Mouse (Mus musculus) neural tube, embryonic 11.5 days (tissue): ENCODE measurements around the gene Lbx2. TPM values are rescaled to one million over a fixed set of nuclear protein-coding genes. Genes with fewer than 3 reads are reported as not detected.

Experiments used
- ATAC-seq: fragments of 200-750 bp; cut with Nextera tagmentation; 2 replicates; pipeline ENCODE4 v1.8.0; 2017; ENCODE audit warnings: moderate number of reproducible peaks, mild to moderate bottlenecking, moderate TSS enrichment, moderate library complexity; ENCODE audit not compliant: insufficient read depth, low FRiP score, low TSS enrichment
- DNase-seq: peaks from one replicate; pipeline ENCODE4 v3.0.0-alpha.2; 2015; ENCODE audit warnings: low spot score
- H3K27ac ChIP-seq: fragments of 300-500 bp; sonication (generic); 2 replicates; pipeline ENCODE4 v1.5.1; 2014; ENCODE audit warnings: low read depth, mild to moderate bottlenecking, low read length
- H3K27me3 ChIP-seq: fragments of 300-500 bp; sonication (generic); 2 replicates; pipeline ENCODE4 v1.6.1; 2014; ENCODE audit warnings: mild to moderate bottlenecking, low read length, mixed read lengths; ENCODE audit not compliant: control insufficient read depth, insufficient read depth
- H3K36me3 ChIP-seq: fragments of 300-500 bp; sonication (generic); 2 replicates; pipeline ENCODE4 v1.6.1; 2014; ENCODE audit warnings: mild to moderate bottlenecking, low read length, moderate library complexity, mixed read lengths; ENCODE audit not compliant: control insufficient read depth, insufficient read depth
- H3K4me1 ChIP-seq: fragments of 300-500 bp; sonication (generic); 2 replicates; pipeline ENCODE4 v1.6.1; 2014; ENCODE audit warnings: low read length, mixed read lengths; ENCODE audit not compliant: control insufficient read depth, insufficient read depth
- H3K4me2 ChIP-seq: fragments of 300-500 bp; sonication (generic); 2 replicates; pipeline ENCODE4 v1.6.1; 2014; ENCODE audit warnings: low read depth, mild to moderate bottlenecking, moderate library complexity
- H3K4me3 ChIP-seq: fragments of 300-500 bp; sonication (generic); 2 replicates; pipeline ENCODE4 v1.5.1; 2014; ENCODE audit warnings: low read depth, low read length
- H3K9ac ChIP-seq: fragments of 300-500 bp; sonication (generic); 2 replicates; pipeline ENCODE4 v1.6.1; 2014; ENCODE audit warnings: mild to moderate bottlenecking, low read length
- H3K9me3 ChIP-seq: fragments of 300-500 bp; sonication (generic); 2 replicates; pipeline ENCODE4 v1.6.1; 2016; ENCODE audit warnings: low read length; ENCODE audit not compliant: control insufficient read depth
- WGBS: fragments of 180-500 bp; shearing (Covaris S2); extraction: QIAGEN DNeasy Blood & Tissue Kit; methylation state at CpG from one replicate; pipeline ENCODE4 v1.1.7; 2014; 5-methylcytosine and 5-hydroxymethylcytosine counted together
- polyA plus RNA-seq: library from polyadenylated mRNA; unstranded; fragments of >200 nt; fragmentation: Nextera tagmentation; extraction: Ambion mirVana; gene quantifications from 2 replicates; pipeline ENCODE4 v1.2.1, GENCODE M21; 2014

Gene Lbx2
- polyA plus RNA-seq, 1 experiment from 2014 or later = 2.7 TPM

GRCm38 (mm10) chr6:83118825-83119733 is 32.9 kb downstream of the Lbx2 start:
- Histone ChIP-seq H3K27ac (no peak overlapping the region), H3K9me3 (no peaks in the 10 kb centered on the region), H3K4me1 (peaks cover 33% of the 10 kb centered on the region), H3K4me2 (peak overlapping the region; percentile 77; the same call in 1 of the 2 replicates), H3K4me3 (no peak overlapping the region), H3K9ac (peak overlapping the region; percentile 14; the same call in 1 of the 2 replicates), H3K27me3 (no peaks in the 10 kb centered on the region), H3K36me3 (peaks cover 9% of the 10 kb centered on the region)
- no peak for ATAC-seq
- 87% methylated on average over 14 of the region's 14 CpGs for WGBS
- DNase-seq = no peak

- WGBS = 91% methylated on average over 7 of the region's 7 CpGs
- Histone ChIP-seq H3K4me3 (peak overlapping the region; percentile 81; the same call in 1 of the 2 replicates), H3K4me2 (peak overlapping the region; percentile 77), H3K4me1 (peaks cover 39% of the 10 kb centered on the region), H3K9ac (peak overlapping the region; percentile 14; the same call in 1 of the 2 replicates), H3K27ac (no peak overlapping the region), H3K9me3 (no peaks in the 10 kb centered on the region), H3K27me3 (no peaks in the 10 kb centered on the region), H3K36me3 (peaks cover 9% of the 10 kb centered on the region)
- ATAC-seq (no peak), DNase-seq (no peak)
Measured at GRCm38 (mm10) chr6:83119734-83120051, 33.5 kb downstream of the Lbx2 start.

GRCm38 (mm10) chr6:83120930-83121862 is 35.0 kb downstream of the Lbx2 start, which contains the start of gene Wbp1:
Wbp1 (minus strand) TSS chr6:83121559.
- Histone ChIP-seq H3K4me3 (peak within 1 kb of the TSS; percentile 81), H3K9ac (peak within 1 kb of the TSS; percentile 96), H3K27ac (peak within 1 kb of the TSS; percentile 99), H3K4me1 (peaks cover 36% of the 10 kb centered on the region), H3K9me3 (no peaks in the 10 kb centered on the region), H3K4me2 (peak within 1 kb of the TSS; percentile 93), H3K36me3 (peaks cover 9% of the 10 kb centered on the region), H3K27me3 (no peaks in the 10 kb centered on the region)
- WGBS = under 1% methylated on average over 37 of the region's 38 CpGs
- ATAC-seq (peak; percentile 96), DNase-seq (peak; percentile 95)

GRCm38 (mm10) chr6:83121863-83122710 is 35.9 kb downstream of the Lbx2 start:
- H3K36me3 ChIP-seq = peaks cover 9% of the 10 kb centered on the region
- ATAC-seq (no peak; the same call in 1 of the 2 replicates), DNase-seq (no peak)
- H3K4me3 ChIP-seq = peak overlapping the region; percentile 81
- peak overlapping the region; percentile 93 for H3K4me2 ChIP-seq
- H3K27ac ChIP-seq = peak overlapping the region; percentile 99
- H3K27me3 ChIP-seq = no peaks in the 10 kb centered on the region
- no peaks in the 10 kb centered on the region for H3K9me3 ChIP-seq
- peak overlapping the region; percentile 96 for H3K9ac ChIP-seq
- H3K4me1 ChIP-seq = peaks cover 28% of the 10 kb centered on the region
- WGBS = 1% methylated on average over 51 of the region's 52 CpGs

GRCm38 (mm10) chr6:83122961-83123360 is 36.8 kb downstream of the Lbx2 start:
- no peaks in the 10 kb centered on the region for H3K27me3 ChIP-seq
- ATAC-seq = no peak
- H3K4me2 ChIP-seq = peak overlapping the region; percentile 93
- H3K4me3 ChIP-seq = peak overlapping the region; percentile 81
- H3K9me3 ChIP-seq = no peaks in the 10 kb centered on the region
- no peak overlapping the region; the same call in 1 of the 2 replicates for H3K9ac ChIP-seq
- peaks cover 28% of the 10 kb centered on the region for H3K4me1 ChIP-seq
- WGBS = 77% methylated on average over 5 of the region's 5 CpGs
- H3K36me3 ChIP-seq = peaks cover 5% of the 10 kb centered on the region
- no peak overlapping the region for H3K27ac ChIP-seq
- no peak for DNase-seq

GRCm38 (mm10) chr6:83124851-83125312 is 38.7 kb downstream of the Lbx2 start:
- Histone ChIP-seq H3K4me1 (peaks cover 17% of the 10 kb centered on the region), H3K27me3 (no peaks in the 10 kb centered on the region), H3K4me3 (peak overlapping the region; percentile 67), H3K9me3 (no peaks in the 10 kb centered on the region), H3K4me2 (peak overlapping the region; percentile 82), H3K27ac (0 out of 2 replicates have a peak overlapping the region, but pooled peaks have one; percentile 34), H3K9ac (peak overlapping the region; percentile 80), H3K36me3 (no peaks in the 10 kb centered on the region)
- DNase-seq (peak; percentile 89), ATAC-seq (no peak)
- WGBS = under 1% methylated on average over 30 of the region's 30 CpGs

GRCm38 (mm10) chr6:83125331-83125730 is 39.2 kb downstream of the Lbx2 start, which contains the start of gene Ino80b:
Ino80b (minus strand) TSS chr6:83125431.
- Histone ChIP-seq H3K27ac (0 out of 2 replicates have a peak within 1 kb of the TSS, but pooled peaks have one; percentile 34), H3K4me1 (peaks cover 15% of the 10 kb centered on the region), H3K9ac (peak within 1 kb of the TSS; percentile 80), H3K36me3 (no peaks in the 10 kb centered on the region), H3K27me3 (no peaks in the 10 kb centered on the region), H3K4me2 (peak within 1 kb of the TSS; percentile 82), H3K9me3 (no peaks in the 10 kb centered on the region), H3K4me3 (peak within 1 kb of the TSS; percentile 67)
- DNase-seq = no peak
- whole genome bisulfite sequencing = 21% methylated on average over 5 of the region's 5 CpGs
- no peak for ATAC-seq
